10 mouse cellular contexts compared by ENCODE assay signal in the genomic region with DNA sequence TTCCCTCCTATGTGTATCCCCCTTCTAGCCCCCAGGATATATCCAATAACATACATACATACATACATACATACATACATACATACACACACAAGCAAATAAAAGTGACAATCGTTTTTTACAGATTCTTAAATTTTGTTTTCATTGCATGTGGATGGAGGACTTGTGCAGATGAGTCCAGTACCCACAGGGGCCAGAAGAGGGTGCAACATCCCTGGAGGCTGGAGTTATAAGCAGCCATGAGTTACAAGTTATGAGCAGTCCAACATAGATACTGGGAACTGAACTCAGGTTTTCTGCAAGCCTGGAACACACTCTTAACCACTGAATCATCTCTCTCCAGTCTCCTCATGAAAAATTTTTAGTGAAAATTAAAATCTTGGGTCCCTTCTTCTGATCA. TPM values are rescaled to one million over a fixed set of nuclear protein-coding genes. Genes with fewer than 3 reads are reported as not detected.
DNase-seq lines count a peak whose midpoint lies in the region; ATAC-seq and TF ChIP-seq lines count a peak whose summit lies in the region.
"Had no signal": no experiment of that assay in that cellular context is flagged by ENCODE, and none has a peak within 500 bp of the region (broad histone marks: within the 10 kb centered on the region; RNA-seq: fewer than 3 reads in every experiment).

No protein-coding gene starts in this region.

- no peak overlapping the region for H3K9ac ChIP-seq in intestine, postnatal 0 days (ENCODE audit: low read depth, low read length)
- H3K9ac ChIP-seq in intestine, embryonic 15.5 days: no peak overlapping the region
- H3K9ac ChIP-seq in midbrain, postnatal 0 days (replicated peaks; ENCODE audit: low read length, poor library complexity, severe bottlenecking): no peak overlapping the region
- H3K9ac ChIP-seq in midbrain, embryonic 11.5 days (ENCODE audit: low read length): no peak overlapping the region
- no peak overlapping the region for H3K9ac ChIP-seq in forebrain, embryonic 13.5 days
- no peak overlapping the region for H3K9ac ChIP-seq in forebrain, embryonic 16.5 days (replicated peaks; ENCODE audit: low read depth, low read length)

- no peak overlapping the region for H3K4me3 ChIP-seq in intestine, postnatal 0 days (ENCODE audit: low read depth, low read length)
- no peak overlapping the region for H3K4me3 ChIP-seq in intestine, embryonic 15.5 days (replicated peaks)
- H3K4me3 ChIP-seq in midbrain, postnatal 0 days (ENCODE audit: low read depth, low read length): no peak overlapping the region
- no peak overlapping the region for H3K4me3 ChIP-seq in midbrain, embryonic 11.5 days (ENCODE audit: low read depth, low read length)
- H3K4me3 ChIP-seq in small intestine, adult 2 months (ENCODE audit: low read depth, low read length): no peak overlapping the region
- no peak overlapping the region for H3K4me3 ChIP-seq in forebrain, embryonic 13.5 days
- H3K4me3 ChIP-seq in forebrain, embryonic 16.5 days (replicated peaks; ENCODE audit: low read length): no peak overlapping the region

- no peak for DNase-seq in midbrain, postnatal 0 days (ENCODE audit: low spot score)
- DNase-seq in midbrain, embryonic 11.5 days (ENCODE audit: low spot score, missing footprints): no peak
- DNase-seq: embryo, embryonic 11 days had no signal

- H3K4me1 ChIP-seq in intestine, postnatal 0 days (replicated peaks; ENCODE audit: control insufficient read depth, insufficient read depth, low read length): no peaks in the 10 kb centered on the region
- H3K4me1 ChIP-seq in intestine, embryonic 15.5 days (replicated peaks): no peaks in the 10 kb centered on the region
- H3K4me1 ChIP-seq in midbrain, postnatal 0 days (ENCODE audit: insufficient read depth, low read length): no peaks in the 10 kb centered on the region
- H3K4me1 ChIP-seq in midbrain, embryonic 11.5 days (ENCODE audit: control insufficient read depth, insufficient read depth, low read length): no peaks in the 10 kb centered on the region
- H3K4me1 ChIP-seq in small intestine, adult 2 months (ENCODE audit: control insufficient read depth, insufficient read depth, insufficient read length, low read length): no peaks in the 10 kb centered on the region
- no peaks in the 10 kb centered on the region for H3K4me1 ChIP-seq in forebrain, embryonic 13.5 days
- H3K4me1 ChIP-seq in forebrain, embryonic 16.5 days (replicated peaks; ENCODE audit: control insufficient read depth, insufficient read depth, low read length): no peaks in the 10 kb centered on the region

- H3K9me3 ChIP-seq in intestine, postnatal 0 days (ENCODE audit: control insufficient read depth): no peaks in the 10 kb centered on the region
- no peaks in the 10 kb centered on the region for H3K9me3 ChIP-seq in intestine, embryonic 15.5 days
- H3K9me3 ChIP-seq in midbrain, postnatal 0 days (ENCODE audit: low read length): no peaks in the 10 kb centered on the region
- no peaks in the 10 kb centered on the region for H3K9me3 ChIP-seq in midbrain, embryonic 11.5 days (ENCODE audit: control insufficient read depth, low read length)
- H3K9me3 ChIP-seq in forebrain, embryonic 13.5 days (replicated peaks): no peaks in the 10 kb centered on the region
- no peaks in the 10 kb centered on the region; the same call in 1 of the 2 replicates for H3K9me3 ChIP-seq in forebrain, embryonic 16.5 days (ENCODE audit: control insufficient read depth, low read length)

- no peak for TF ChIP-seq POLR2A in small intestine, adult 2 months (IDR thresholded peaks at IDR 0.05; ENCODE audit: low read depth, low read length)

- no peak for ATAC-seq in intestine, postnatal 0 days
- no peak for ATAC-seq in intestine, embryonic 15.5 days
- no peak for ATAC-seq in midbrain, postnatal 0 days (ENCODE audit: low FRiP score)
- no peak for ATAC-seq in midbrain, embryonic 11.5 days (ENCODE audit: low FRiP score)
- peak; percentile 63 for ATAC-seq in common myeloid progenitor, adult 5-6 weeks (replicated peaks; ENCODE audit: low read depth, poor library complexity, severe bottlenecking)
- ATAC-seq in forebrain, embryonic 13.5 days: no peak
- no peak for ATAC-seq in forebrain, embryonic 16.5 days

- 60% methylated on average over 1 of the region's 1 CpGs for WGBS in intestine, postnatal 0 days
- WGBS in intestine, embryonic 15.5 days: 76% methylated on average over 1 of the region's 1 CpGs
- 86% methylated on average over 1 of the region's 1 CpGs for WGBS in midbrain, postnatal 0 days
- 68% methylated on average over 1 of the region's 1 CpGs for WGBS in midbrain, embryonic 11.5 days
- WGBS in small intestine, adult 2 months: 40% methylated on average over 1 of the region's 1 CpGs
- 66% methylated on average over 1 of the region's 1 CpGs for WGBS in forebrain, embryonic 13.5 days
- WGBS in forebrain, embryonic 16.5 days: 71% methylated on average over 1 of the region's 1 CpGs

- H3K27ac ChIP-seq in intestine, postnatal 0 days (ENCODE audit: low read depth, low read length): no peak overlapping the region
- no peak overlapping the region for H3K27ac ChIP-seq in intestine, embryonic 15.5 days
- no peak overlapping the region for H3K27ac ChIP-seq in midbrain, postnatal 0 days (ENCODE audit: low read depth, low read length)
- no peak overlapping the region for H3K27ac ChIP-seq in midbrain, embryonic 11.5 days (ENCODE audit: low read depth, low read length)
- no peak overlapping the region for H3K27ac ChIP-seq in small intestine, adult 2 months (ENCODE audit: insufficient read depth, low read depth, low read length)
- H3K27ac ChIP-seq in forebrain, embryonic 13.5 days: no peak overlapping the region
- no peak overlapping the region for H3K27ac ChIP-seq in forebrain, embryonic 16.5 days (ENCODE audit: low read length)
- H3K27ac ChIP-seq: macrophage had no signal

- H3K4me2 ChIP-seq in intestine, postnatal 0 days (replicated peaks; ENCODE audit: low read depth): no peak overlapping the region
- H3K4me2 ChIP-seq in intestine, embryonic 15.5 days (replicated peaks): no peak overlapping the region
- H3K4me2 ChIP-seq in midbrain, postnatal 0 days (ENCODE audit: low read depth, low read length, poor library complexity, severe bottlenecking): no peak overlapping the region
- H3K4me2 ChIP-seq in midbrain, embryonic 11.5 days: no peak overlapping the region
- no peak overlapping the region for H3K4me2 ChIP-seq in forebrain, embryonic 13.5 days
- no peak overlapping the region for H3K4me2 ChIP-seq in forebrain, embryonic 16.5 days (ENCODE audit: low read length)

- TF ChIP-seq CTCF in intestine, postnatal 0 days (IDR thresholded peaks at IDR 0.05; ENCODE audit: low read depth): peak; percentile 64
- TF ChIP-seq CTCF in midbrain, postnatal 0 days (IDR thresholded peaks at IDR 0.05): peak; percentile 60
- TF ChIP-seq CTCF in small intestine, adult 2 months (IDR thresholded peaks at IDR 0.05; ENCODE audit: extremely low read depth, insufficient read length, insufficient replicate concordance, low read depth, low read length): peak; percentile 41; the same call in 1 of the 2 replicates

- no peaks in the 10 kb centered on the region for H3K36me3 ChIP-seq in intestine, postnatal 0 days (ENCODE audit: control insufficient read depth, insufficient read depth)
- no peaks in the 10 kb centered on the region for H3K36me3 ChIP-seq in intestine, embryonic 15.5 days
- no peaks in the 10 kb centered on the region for H3K36me3 ChIP-seq in midbrain, postnatal 0 days (ENCODE audit: insufficient read depth, low read length)
- no peaks in the 10 kb centered on the region for H3K36me3 ChIP-seq in midbrain, embryonic 11.5 days (ENCODE audit: control insufficient read depth, insufficient read depth, low read length)
- no peaks in the 10 kb centered on the region for H3K36me3 ChIP-seq in small intestine, adult 2 months (ENCODE audit: control insufficient read depth, insufficient read depth, low read length)
- H3K36me3 ChIP-seq in forebrain, embryonic 13.5 days (ENCODE audit: poor library complexity, severe bottlenecking): no peaks in the 10 kb centered on the region
- H3K36me3 ChIP-seq in forebrain, embryonic 16.5 days (ENCODE audit: control insufficient read depth, insufficient read depth): no peaks in the 10 kb centered on the region

- no peaks in the 10 kb centered on the region for H3K27me3 ChIP-seq in intestine, postnatal 0 days (replicated peaks; ENCODE audit: control insufficient read depth, insufficient read depth, low read length)
- H3K27me3 ChIP-seq in intestine, embryonic 15.5 days (replicated peaks): no peaks in the 10 kb centered on the region
- no peaks in the 10 kb centered on the region for H3K27me3 ChIP-seq in midbrain, postnatal 0 days (ENCODE audit: insufficient read depth, low read length)
- H3K27me3 ChIP-seq in midbrain, embryonic 11.5 days (ENCODE audit: control insufficient read depth, insufficient read depth, low read length): no peaks in the 10 kb centered on the region
- H3K27me3 ChIP-seq in small intestine, adult 2 months (ENCODE audit: control insufficient read depth, insufficient read depth, low read length): no peaks in the 10 kb centered on the region
- no peaks in the 10 kb centered on the region for H3K27me3 ChIP-seq in forebrain, embryonic 13.5 days
- no peaks in the 10 kb centered on the region for H3K27me3 ChIP-seq in forebrain, embryonic 16.5 days (replicated peaks; ENCODE audit: control insufficient read depth, insufficient read depth, low read length)

RNA-seq across cellular contexts. Expression of a gene that starts 33.3 kb away (rescaled TPM):
- polyA plus RNA-seq in intestine, postnatal 0 days (2015; fragmentation: Nextera tagmentation; extraction: Ambion mirVana): 9.7 and 11.1 TPM in 2 replicates
- polyA plus RNA-seq in intestine, embryonic 15.5 days (2015; fragmentation: Nextera tagmentation; extraction: Ambion mirVana): 8.0 and 9.3 TPM in 2 replicates
- 8.6 and 10.7 TPM in 2 replicates for total RNA-seq in midbrain, postnatal 0 days (2014; rRNA removed)
- polyA plus RNA-seq in midbrain, postnatal 0 days (2015; fragmentation: Nextera tagmentation; extraction: Ambion mirVana): 4.9 and 5.2 TPM in 2 replicates
- polyA plus RNA-seq in midbrain, embryonic 11.5 days (2014; fragmentation: Nextera tagmentation; extraction: Ambion mirVana): 4.5 and 5.0 TPM in 2 replicates
- 9.3 and 11.6 TPM in 2 replicates for total RNA-seq in common myeloid progenitor, adult 5-6 weeks (2017)
- polyA plus RNA-seq in small intestine, adult 2 months (2012; rRNA removed): 57.0 and 73.1 TPM in 2 replicates
- polyA plus RNA-seq in forebrain, embryonic 13.5 days (2015; fragmentation: Nextera tagmentation; extraction: Ambion mirVana): 2.9 and 3.4 TPM in 2 replicates
- 2.8 and 5.1 TPM in 2 replicates for polyA plus RNA-seq in forebrain, embryonic 16.5 days (2015; fragmentation: Nextera tagmentation; extraction: Ambion mirVana)
